Mouse (Mus musculus) urinary bladder, postnatal 4 days (tissue): ENCODE measurements around the gene Terb2.

Experiments used
- DNase-seq, 2 experiments: peaks; one replicate each; pipeline ENCODE4 v3.0.0; 2021 to 2022; ENCODE audit warnings: low spot score in 2 of 2

Terb2 gene

DNA sequence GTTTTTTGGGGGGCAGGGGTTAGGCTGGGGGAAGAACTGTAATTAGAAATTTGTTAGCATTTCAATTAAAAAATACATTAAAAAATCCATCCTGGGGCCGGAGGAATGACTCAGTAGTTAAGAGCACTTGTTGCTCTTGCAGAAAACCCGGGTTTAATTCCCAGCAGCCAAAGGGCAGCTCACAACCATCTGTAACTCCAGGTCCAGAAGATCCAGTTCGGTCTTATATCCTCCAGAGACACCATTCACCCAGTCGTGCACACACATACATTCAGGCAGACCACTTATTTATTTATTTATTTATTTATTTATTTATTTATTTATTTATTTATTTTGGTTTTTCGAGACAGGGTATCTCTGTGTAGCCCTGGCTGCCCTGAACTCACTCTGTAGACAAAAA lies 47.3 kb downstream of the Terb2 start:
- no peak for DNase-seq

DNA sequence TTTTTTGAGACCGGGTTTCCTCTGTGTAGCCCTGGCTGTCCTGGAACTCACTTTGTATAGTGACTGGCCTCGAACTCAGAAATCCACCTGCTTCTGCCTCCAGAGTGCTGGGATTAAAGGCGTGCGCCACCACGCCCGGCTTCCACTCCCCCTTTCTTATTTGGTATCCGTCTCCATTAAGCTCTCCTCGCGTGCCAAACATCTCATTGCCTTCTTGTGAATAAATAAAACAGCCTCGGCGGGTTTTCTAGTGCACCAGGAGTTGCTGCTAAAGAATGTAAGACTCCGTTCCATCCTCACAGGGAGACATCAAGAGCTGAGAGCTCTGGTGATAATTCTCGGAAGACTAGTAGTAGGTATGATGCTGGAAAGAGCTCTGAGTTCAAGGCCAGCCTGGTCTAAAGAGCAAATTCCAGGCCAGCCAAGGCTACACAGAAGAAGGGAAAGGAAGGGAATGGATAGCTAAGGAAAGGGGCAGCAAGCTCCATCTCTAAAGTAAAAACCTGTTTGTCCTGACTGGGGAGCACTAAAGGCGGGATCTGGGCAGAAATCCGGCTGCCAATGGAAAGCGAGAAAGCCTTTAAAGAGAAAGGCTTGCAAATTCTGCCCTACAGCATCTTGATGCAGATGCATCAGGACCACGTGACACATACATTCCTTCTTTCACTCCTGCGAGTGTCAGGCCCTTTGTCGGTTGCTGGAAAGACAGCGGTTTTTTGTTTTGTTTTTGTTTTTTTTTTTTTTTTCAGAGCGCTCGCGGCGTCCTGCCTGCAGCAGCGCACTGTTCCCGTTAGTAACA lies 47.9 kb downstream of the Terb2 start:
- peak in 1 of 2 experiments; percentile 26 for DNase-seq

DNA sequence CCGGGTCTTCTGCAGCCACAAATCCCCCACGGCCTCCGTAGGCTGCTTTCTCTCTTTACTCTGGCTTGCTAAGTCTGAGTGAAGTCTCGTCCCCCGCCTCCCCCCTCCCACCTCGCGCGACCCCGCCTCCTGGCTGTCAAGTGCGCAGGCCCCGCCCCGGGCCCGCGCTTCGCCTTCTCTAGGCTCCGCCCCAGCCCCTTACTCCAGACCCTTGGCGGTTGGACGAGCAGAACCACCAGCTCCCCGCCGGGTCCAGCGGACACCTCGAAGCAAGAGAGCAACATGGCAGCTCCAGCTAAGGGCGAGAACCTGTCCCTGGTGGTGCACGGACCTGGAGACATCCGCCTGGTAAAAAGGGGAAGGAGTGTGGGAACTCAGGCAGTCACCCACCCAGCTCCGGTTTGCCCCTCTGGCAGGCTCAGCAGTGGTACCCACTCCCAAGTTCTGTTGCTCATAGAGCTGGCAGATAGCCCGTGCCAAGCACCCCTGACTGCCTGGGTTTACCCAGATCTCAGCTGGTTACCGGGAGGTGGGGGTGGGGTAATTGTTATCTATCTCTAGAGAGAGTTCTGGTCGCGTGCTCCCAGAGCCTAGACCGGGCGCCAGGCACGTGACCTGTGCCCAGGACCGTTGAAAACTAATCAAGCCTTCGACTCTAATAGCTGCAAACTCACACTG lies 48.7 kb downstream of the Terb2 start, which contains the start of gene Sord:
Gene Sord (plus strand): TSS at position 139 of the 678 bp plus-strand sequence.
- peak; percentile 73 to 74 for DNase-seq

DNA sequence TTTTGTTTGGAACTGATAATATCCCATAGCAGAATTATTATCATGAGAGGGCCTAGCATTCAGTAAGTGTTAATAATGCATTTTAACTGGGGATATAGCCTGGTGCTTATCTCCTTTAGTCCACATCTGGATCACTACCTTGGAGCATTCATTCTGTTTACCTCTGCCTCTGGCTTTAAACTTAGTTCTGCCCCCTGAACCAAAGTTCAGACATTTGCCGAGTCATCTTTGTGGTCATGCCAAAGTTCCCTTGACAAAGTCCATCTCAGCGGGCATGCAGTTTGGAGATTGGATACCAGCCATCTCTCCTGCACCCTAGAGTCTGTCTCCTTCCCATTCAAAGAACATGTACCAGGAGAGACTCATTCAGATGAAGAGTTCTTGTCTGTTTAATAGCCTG lies 49.4 kb downstream of the Terb2 start:
- DNase-seq, result no peak

DNA sequence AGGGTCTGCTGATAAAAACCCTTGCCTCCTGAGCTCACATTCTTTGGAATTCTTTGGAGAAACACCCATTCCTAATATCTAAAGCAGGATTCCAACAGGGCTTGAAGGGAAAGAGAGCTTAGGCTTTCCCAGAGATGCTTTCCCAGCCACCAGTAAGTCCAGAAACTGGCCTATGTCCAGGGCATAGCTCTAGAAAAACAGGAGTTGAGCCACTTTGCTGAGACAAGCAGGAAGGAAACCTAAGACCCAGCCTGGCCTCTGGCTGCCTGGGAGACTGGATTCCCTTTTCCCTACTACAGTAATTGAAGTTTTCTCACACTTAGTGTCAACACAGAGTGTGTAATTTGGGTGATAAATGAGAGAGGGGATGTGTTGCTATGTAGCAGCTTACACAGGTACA lies 50.2 kb downstream of the Terb2 start:
- DNase-seq, result no peak

DNA sequence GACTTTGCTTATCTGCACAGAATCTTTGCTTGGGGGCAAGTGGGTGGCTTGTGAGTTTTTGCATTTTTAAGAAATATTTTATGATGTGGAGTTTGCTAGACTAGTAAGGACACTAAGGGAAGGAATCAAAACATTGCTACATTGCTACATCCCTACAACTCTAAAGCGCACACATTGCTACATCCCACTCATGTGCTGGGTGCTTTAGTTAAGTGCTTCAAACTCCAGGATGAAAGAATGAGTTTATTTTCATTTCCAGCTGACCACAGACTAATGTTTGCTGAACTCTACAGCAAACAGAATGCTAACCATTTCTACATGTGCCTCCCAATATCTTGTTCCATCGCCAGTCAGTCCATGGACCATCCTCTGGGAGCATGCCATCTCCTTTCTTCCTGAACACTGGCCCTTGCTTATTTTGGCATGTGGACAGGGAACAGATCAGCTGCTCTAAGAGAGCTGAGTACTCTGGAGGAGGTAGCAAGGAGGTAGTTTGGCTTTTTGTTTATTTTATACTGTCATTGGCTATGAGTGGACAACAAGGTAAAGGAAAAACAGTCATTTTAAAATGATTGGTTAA lies 51.9 kb downstream of the Terb2 start:
- DNase-seq, result no peak

DNA sequence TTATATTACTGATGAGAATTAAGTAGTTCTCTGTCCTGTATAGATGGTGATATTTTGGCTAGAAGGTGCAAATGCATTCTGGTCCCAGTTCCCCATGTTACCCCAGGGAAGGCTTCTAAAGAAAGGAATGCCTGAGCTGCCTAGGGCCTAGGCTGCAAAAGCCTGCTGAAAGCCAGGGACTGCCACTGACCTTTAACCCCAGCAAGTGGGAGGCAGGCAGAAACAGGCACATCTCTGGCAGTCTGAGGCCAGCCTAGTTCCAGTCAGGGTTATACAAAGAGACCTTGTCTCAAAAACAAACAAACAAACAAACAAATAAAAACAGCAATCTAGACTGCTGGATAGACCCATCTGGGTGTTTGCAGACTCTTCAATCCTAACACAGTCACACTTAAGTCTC lies 54.7 kb downstream of the Terb2 start:
- no peak for DNase-seq

DNA sequence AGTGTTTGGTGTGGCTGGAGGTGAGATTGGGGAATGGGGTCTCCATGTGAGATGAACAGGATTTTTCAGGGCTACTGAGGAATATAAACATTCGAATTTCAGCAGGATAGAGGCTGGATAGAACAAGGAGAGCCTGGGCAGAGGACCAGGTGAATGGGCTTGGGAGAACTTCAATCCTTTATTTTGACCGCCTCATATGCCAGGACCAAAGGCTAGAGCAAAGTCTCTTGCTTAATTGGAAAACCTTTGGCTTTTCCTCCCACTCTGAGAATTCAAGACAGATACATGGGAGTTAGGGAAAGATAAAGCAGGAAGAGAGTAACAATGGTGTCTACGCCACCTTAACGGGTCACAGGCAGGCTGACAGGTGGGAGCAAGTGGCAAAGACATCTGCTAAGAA lies 55.2 kb downstream of the Terb2 start:
- DNase-seq, result no peak

DNA sequence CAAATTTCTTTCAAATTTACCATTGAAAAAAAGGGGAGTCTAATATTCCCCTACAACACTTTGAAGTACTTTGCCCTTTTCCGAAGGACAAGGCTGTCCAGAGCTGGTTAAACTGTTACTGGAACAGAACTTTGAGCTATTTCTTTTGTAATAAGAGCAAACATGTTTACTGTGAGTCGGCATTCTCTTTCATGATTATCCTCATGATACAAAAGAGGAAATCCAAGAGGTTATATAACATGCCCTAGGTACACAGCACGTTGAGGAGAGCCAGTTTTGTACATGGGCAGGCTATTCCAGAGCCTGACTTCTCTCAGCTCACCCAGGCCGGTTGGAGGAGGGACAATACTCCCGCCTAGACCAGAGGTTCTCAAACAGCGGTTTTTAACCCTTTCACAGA lies 55.9 kb downstream of the Terb2 start:
- DNase-seq, result no peak

DNA sequence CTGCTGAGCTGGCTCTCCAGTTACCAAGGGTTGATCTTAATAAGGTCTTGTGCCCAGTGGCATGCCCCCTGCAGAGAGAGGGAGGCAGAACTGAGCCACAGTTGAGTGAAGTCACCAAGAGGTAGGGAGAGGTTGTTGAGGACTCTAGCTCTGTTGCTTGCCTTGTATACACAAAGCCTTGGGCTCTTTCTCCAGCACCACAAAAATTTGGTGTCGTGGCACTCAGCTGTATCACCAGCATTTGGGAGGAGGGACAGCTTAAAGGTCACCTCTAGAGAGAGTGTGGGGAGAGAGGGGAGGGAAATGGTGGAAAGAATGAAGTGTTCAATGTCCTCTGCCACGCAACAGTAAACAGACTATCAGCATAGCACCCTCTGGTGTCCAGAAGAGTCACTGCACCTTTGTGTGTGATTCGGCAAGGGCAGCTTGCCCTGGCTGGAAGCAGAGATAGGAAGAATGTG lies 57.6 kb downstream of the Terb2 start:
- peak; percentile 59 to 71 for DNase-seq

DNA sequence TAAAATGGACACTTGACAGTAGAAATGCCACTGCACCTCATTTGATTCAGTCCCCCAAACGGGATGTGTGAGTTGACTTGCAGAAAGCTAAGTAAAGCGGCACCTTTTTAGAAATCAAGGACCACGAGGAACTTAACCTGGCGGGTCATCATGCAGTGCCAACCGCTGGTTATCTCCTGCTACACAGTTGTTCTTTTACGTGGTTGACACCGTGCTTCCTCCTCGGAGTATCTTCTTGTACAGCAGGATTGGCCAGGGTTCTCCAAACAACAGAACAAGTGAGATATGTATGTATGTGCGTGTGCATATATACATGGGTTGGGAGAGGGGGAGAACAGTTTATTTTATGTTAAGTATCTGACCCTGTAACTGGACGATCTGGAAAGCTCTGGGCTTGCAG lies 61.7 kb downstream of the Terb2 start:
- DNase-seq, result no peak

DNA sequence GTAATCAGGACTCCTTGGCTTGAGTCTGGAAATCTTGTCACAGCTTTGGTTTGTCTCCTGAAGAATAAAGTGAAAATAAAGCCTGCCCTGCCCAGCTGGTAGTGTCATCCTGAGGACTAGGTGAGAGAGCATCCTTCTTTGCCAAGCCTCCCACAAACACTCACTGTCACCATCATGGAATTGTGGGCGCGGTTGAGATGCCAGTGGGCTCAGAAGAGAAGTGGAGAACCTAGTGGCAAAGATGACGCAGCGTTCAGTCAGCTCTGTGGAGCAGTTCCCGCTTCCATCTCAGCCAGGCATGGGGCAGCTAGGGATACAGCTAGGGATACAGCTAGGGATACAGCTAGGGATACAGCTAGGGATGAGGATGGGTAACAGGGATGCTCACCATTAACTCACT lies 69.9 kb downstream of the Terb2 start:
- no peak for DNase-seq
